Mouse (Mus musculus) hindbrain, embryonic 11.5 days (tissue): ENCODE results near the gene Srsf9. TPM values are rescaled to one million over a fixed set of nuclear protein-coding genes. Genes with fewer than 3 reads are reported as not detected.

ENCODE experiments used
- ATAC-seq: fragments of 200-750 bp; cut with Nextera tagmentation; 2 replicates; pipeline ENCODE4 v1.8.0; 2017; ENCODE audit warnings: mild to moderate bottlenecking, moderate TSS enrichment, moderate library complexity; ENCODE audit not compliant: low FRiP score
- DNase-seq: peaks from one replicate; pipeline ENCODE4 v3.0.0-alpha.2; 2015; ENCODE audit warnings: low spot score
- H3K27ac ChIP-seq: fragments of 300-500 bp; sonication (generic); 2 replicates; pipeline ENCODE4 v1.5.1; 2014; ENCODE audit warnings: mild to moderate bottlenecking, low read depth, low read length
- H3K27me3 ChIP-seq: fragments of 300-500 bp; sonication (generic); 2 replicates; pipeline ENCODE4 v1.6.1; 2014; ENCODE audit warnings: mild to moderate bottlenecking, low read length, moderate library complexity, mixed read lengths; ENCODE audit not compliant: control insufficient read depth, insufficient read depth
- H3K36me3 ChIP-seq: fragments of 300-500 bp; sonication (generic); 2 replicates; pipeline ENCODE4 v1.6.1; 2014; ENCODE audit warnings: mild to moderate bottlenecking, low read length, moderate library complexity, mixed read lengths; ENCODE audit not compliant: control insufficient read depth, insufficient read depth
- H3K4me1 ChIP-seq: fragments of 300-500 bp; sonication (generic); replicated peaks from 2 replicates; pipeline ENCODE4 v1.6.1; 2014; ENCODE audit warnings: low read length, mixed read lengths; ENCODE audit not compliant: control insufficient read depth, insufficient read depth
- H3K4me2 ChIP-seq: fragments of 300-500 bp; sonication (generic); replicated peaks from 2 replicates; pipeline ENCODE4 v1.6.1; 2014; ENCODE audit warnings: mild to moderate bottlenecking, low read depth, low read length
- H3K4me3 ChIP-seq: fragments of 300-500 bp; sonication (generic); 2 replicates; pipeline ENCODE4 v1.5.1; 2014; ENCODE audit warnings: low read depth, low read length
- H3K9ac ChIP-seq: fragments of 300-500 bp; sonication (generic); 2 replicates; pipeline ENCODE4 v1.6.1; 2014; ENCODE audit warnings: low read depth, low read length
- H3K9me3 ChIP-seq: fragments of 300-500 bp; sonication (generic); 2 replicates; pipeline ENCODE4 v1.6.1; 2016; ENCODE audit warnings: low read length; ENCODE audit not compliant: control insufficient read depth
- WGBS: fragments of 180-500 bp; shearing (Covaris S2); extraction: QIAGEN DNeasy Blood & Tissue Kit; methylation state at CpG from one replicate; pipeline ENCODE4 v1.1.7; 2014; 5-methylcytosine and 5-hydroxymethylcytosine counted together
- polyA plus RNA-seq: library from polyadenylated mRNA; unstranded; fragments of >200 nt; fragmentation: Nextera tagmentation; extraction: Ambion mirVana; gene quantifications from 2 replicates; pipeline ENCODE4 v1.2.1, GENCODE M21; 2014

The Srsf9 gene
- polyA plus RNA-seq, 1 experiment from 2014 or later: 305 TPM

GRCm38 (mm10) chr5:115340577-115341313, 13.8 kb downstream of the Srsf9 start, which contains the start of the genes Gatc and Triap1:
TSS of gene Gatc (minus strand) at chr5:115341178.
TSS of gene Triap1 (plus strand) at chr5:115341225.
- H3K4me3 ChIP-seq: peak within 1 kb of the TSS; percentile 85
- H3K4me1 ChIP-seq: peaks cover 4% of the 10 kb centered on the region; the same call in 1 of the 2 replicates
- H3K27ac ChIP-seq: peak within 1 kb of the TSS; percentile 61
- DNase-seq (peak; percentile 96), ATAC-seq (peak; percentile 92)
- H3K36me3 ChIP-seq: peaks cover 15% of the 10 kb centered on the region
- H3K9me3 ChIP-seq: no peaks in the 10 kb centered on the region
- H3K9ac ChIP-seq: peak within 1 kb of the TSS; percentile 74
- WGBS: under 1% methylated on average over 62 of the region's 62 CpGs
- no peaks in the 10 kb centered on the region for H3K27me3 ChIP-seq
- peak within 1 kb of the TSS; percentile 66 for H3K4me2 ChIP-seq

GRCm38 (mm10) chr5:115341314-115342165, 14.6 kb downstream of the Srsf9 start:
- H3K4me2 ChIP-seq: peak overlapping the region; percentile 66
- 12% methylated on average over 36 of the region's 36 CpGs for WGBS
- peak; percentile 76 for ATAC-seq
- no peaks in the 10 kb centered on the region for H3K27me3 ChIP-seq
- peaks cover 15% of the 10 kb centered on the region for H3K36me3 ChIP-seq
- peak overlapping the region; percentile 61 for H3K27ac ChIP-seq
- H3K9ac ChIP-seq: peak overlapping the region; percentile 74
- no peaks in the 10 kb centered on the region for H3K9me3 ChIP-seq
- peak overlapping the region; percentile 85 for H3K4me3 ChIP-seq
- peaks cover 4% of the 10 kb centered on the region; the same call in 1 of the 2 replicates for H3K4me1 ChIP-seq
- no peak for DNase-seq

DNA sequence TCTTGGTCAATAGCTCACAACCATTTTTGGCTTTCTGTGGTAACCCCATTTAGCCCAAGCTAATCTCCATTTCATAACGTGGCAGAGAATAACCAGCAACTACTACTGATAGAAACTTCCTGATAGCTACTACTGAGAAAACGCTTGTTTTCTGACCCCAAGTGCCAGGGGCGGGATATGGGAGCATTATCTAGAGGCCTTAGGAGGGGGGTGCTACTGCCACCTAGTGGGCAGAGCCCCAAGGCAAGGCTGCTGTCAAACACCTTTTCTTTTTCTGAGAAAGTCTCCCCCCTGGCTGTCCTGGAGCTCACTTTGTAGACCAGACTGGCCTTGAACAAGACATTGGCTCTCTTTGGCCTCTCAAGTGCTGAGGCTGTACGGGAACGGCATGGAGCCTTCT, 20.6 kb downstream of the Srsf9 start:
- Histone ChIP-seq H3K27ac (no peak overlapping the region), H3K9me3 (no peaks in the 10 kb centered on the region), H3K4me1 (peaks cover 3% of the 10 kb centered on the region; the same call in 1 of the 2 replicates), H3K36me3 (peaks cover 15% of the 10 kb centered on the region), H3K4me3 (peak overlapping the region; percentile 90), H3K9ac (no peak overlapping the region), H3K4me2 (peak overlapping the region; percentile 81), H3K27me3 (no peaks in the 10 kb centered on the region)
- 8% methylated on average over 5 of the region's 5 CpGs for WGBS
- no peak for ATAC-seq
- DNase-seq: peak; percentile 88

DNA sequence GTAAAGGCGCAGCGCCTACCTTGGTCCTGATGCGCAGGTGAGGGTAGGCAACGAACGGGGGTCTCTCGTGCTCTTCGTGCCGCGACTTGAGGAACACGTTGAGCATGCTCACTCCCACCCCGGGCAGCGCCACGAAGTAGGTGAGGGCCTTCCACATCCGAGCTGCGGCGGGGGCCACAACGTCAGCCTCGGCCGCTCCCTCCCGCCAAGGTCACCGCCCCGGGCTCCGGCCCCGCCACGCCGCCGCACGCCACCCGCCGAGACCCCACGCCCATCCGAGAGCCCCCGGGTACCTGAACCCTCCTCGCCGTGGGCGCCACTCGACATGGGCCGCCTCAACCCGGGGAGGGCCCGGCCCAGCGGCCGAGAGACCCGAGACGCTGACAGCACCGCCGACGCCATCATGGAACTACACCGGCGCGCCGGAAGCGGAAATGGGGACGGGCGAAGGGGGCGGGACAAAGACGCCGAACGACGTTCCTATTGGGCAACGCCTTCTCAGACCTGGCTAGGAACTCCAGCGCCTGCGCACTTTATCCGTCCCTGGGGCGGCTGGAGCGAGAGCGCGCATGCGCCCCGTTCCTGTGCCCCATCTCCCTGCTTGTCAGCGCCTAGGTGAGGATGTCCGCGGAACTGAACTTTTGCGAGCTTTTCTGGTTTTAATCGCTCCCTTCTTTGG, 21.7 kb downstream of the Srsf9 start, which contains the start of gene Cox6a1:
Gene Cox6a1, minus strand, starts transcription at position 436 of the 679 bp plus-strand sequence.
- Histone ChIP-seq H3K27ac (peak within 1 kb of the TSS; percentile 72), H3K36me3 (peaks cover 7% of the 10 kb centered on the region), H3K9me3 (no peaks in the 10 kb centered on the region), H3K4me1 (peaks cover 3% of the 10 kb centered on the region; the same call in 1 of the 2 replicates), H3K27me3 (no peaks in the 10 kb centered on the region), H3K4me3 (peak within 1 kb of the TSS; percentile 90), H3K4me2 (peak within 1 kb of the TSS; percentile 81), H3K9ac (peak within 1 kb of the TSS; percentile 79)
- under 1% methylated on average over 46 of the region's 74 CpGs for WGBS
- DNase-seq (peak; percentile 100), ATAC-seq (peak; percentile 92)

GRCm38 (mm10) chr5:115349225-115349555, 22.2 kb downstream of the Srsf9 start:
- WGBS: 1% methylated on average over 18 of the region's 18 CpGs
- H3K4me1 ChIP-seq: peaks cover 3% of the 10 kb centered on the region; the same call in 1 of the 2 replicates
- H3K9me3 ChIP-seq: no peaks in the 10 kb centered on the region
- H3K4me2 ChIP-seq: peak overlapping the region; percentile 81
- H3K27ac ChIP-seq: peak overlapping the region; percentile 72
- ATAC-seq (peak; percentile 42; the same call in 1 of the 2 replicates), DNase-seq (no peak)
- H3K9ac ChIP-seq: peak overlapping the region; percentile 70
- H3K36me3 ChIP-seq: peaks cover 7% of the 10 kb centered on the region
- peak overlapping the region; percentile 90 for H3K4me3 ChIP-seq
- H3K27me3 ChIP-seq: no peaks in the 10 kb centered on the region

DNA sequence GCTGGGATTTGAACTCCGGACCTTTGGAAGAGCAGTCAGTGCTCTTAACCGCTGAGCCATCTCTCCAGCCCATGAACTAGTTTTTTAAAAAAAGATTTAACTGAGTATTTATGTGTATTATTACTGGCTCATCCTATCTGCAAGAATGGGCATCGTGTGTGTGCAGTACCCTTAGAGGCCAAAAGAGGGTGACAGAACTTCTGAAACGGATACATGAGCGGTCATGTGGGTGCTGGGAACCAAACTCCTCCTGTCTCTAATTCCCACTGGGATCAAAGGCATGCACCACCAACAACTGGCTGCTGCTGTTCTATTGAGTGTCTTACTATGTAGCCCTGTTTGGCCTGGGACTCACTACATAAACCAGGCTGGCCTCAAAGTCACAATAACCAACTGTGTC, 24.4 kb downstream of the Srsf9 start:
- Histone ChIP-seq H3K27me3 (no peaks in the 10 kb centered on the region), H3K9ac (no peak overlapping the region), H3K9me3 (no peaks in the 10 kb centered on the region), H3K4me1 (peaks cover 3% of the 10 kb centered on the region; the same call in 1 of the 2 replicates), H3K27ac (no peak overlapping the region), H3K4me2 (no peak overlapping the region), H3K4me3 (no peak overlapping the region), H3K36me3 (no peaks in the 10 kb centered on the region)
- no peak for DNase-seq
- 78% methylated on average over 5 of the region's 5 CpGs for WGBS
- ATAC-seq: no peak

- no peaks in the 10 kb centered on the region for H3K9me3 ChIP-seq
- no peaks in the 10 kb centered on the region for H3K27me3 ChIP-seq
- no peak overlapping the region for H3K4me2 ChIP-seq
- H3K27ac ChIP-seq: no peak overlapping the region
- no peaks in the 10 kb centered on the region for H3K36me3 ChIP-seq
- 66% methylated on average over 13 of the region's 13 CpGs for WGBS
- DNase-seq (no peak), ATAC-seq (no peak)
- no peaks in the 10 kb centered on the region for H3K4me1 ChIP-seq
- no peak overlapping the region for H3K9ac ChIP-seq
- no peak overlapping the region for H3K4me3 ChIP-seq
Observed at GRCm38 (mm10) chr5:115355070-115355469, 28.1 kb downstream of the Srsf9 start.

- ATAC-seq: peak; percentile 71; the same call in 1 of the 2 replicates
- Histone ChIP-seq H3K9ac (no peak overlapping the region), H3K4me3 (no peak overlapping the region), H3K27ac (no peak overlapping the region), H3K4me1 (0 out of 2 replicates have a peak, but pooled peaks cover 4% of the 10 kb centered on the region), H3K27me3 (no peaks in the 10 kb centered on the region), H3K4me2 (no peak overlapping the region), H3K36me3 (no peaks in the 10 kb centered on the region), H3K9me3 (no peaks in the 10 kb centered on the region)
- peak; percentile 92 for DNase-seq
- 6% methylated on average over 12 of the region's 12 CpGs for WGBS
Observed at GRCm38 (mm10) chr5:115358872-115359271, 31.9 kb downstream of the Srsf9 start.
